ENCODE assay signal across 18 mouse cellular contexts in the genomic region with DNA sequence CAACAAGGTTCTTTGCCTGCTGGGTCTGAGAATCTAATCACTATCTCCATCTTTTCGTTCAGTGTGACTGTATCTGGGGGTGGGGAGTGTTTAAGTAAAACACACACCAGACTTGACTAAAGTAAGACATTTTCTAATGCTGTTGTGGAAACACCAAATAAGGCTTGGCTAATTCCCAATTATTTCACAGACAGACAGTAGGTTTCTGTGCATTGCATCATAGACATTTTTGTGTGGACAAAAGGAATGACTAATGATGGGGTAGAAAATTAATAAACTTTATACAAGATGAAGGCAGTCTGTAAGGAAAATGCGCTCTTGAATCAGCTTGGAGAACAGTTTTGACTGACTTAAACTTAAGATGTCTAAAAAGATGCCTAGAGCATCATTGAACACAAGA.
"Had no signal": no experiment of that assay in that cellular context is flagged by ENCODE, and none has a peak within 500 bp of the region (broad histone marks: within the 10 kb centered on the region; RNA-seq: fewer than 3 reads in every experiment).

No protein-coding gene starts in this region.

- H3K4me3 ChIP-seq: megakaryocyte, embryonic 14.5 days; midbrain, embryonic 13.5 days; midbrain, embryonic 15.5 days; neural tube, embryonic 13.5 days; neural tube, embryonic 15.5 days had no signal

- H3K27ac ChIP-seq: macrophage; midbrain, embryonic 13.5 days; midbrain, embryonic 15.5 days; neural tube, embryonic 13.5 days; neural tube, embryonic 15.5 days had no signal

- H3K36me3 ChIP-seq: midbrain, embryonic 13.5 days; midbrain, embryonic 15.5 days; neural tube, embryonic 13.5 days; neural tube, embryonic 15.5 days had no signal

- ATAC-seq: midbrain, embryonic 13.5 days; midbrain, embryonic 15.5 days had no signal

- H3K27me3 ChIP-seq: megakaryocyte, embryonic 14.5 days; midbrain, embryonic 13.5 days; midbrain, embryonic 15.5 days; neural tube, embryonic 13.5 days; neural tube, embryonic 15.5 days had no signal

- H3K4me1 ChIP-seq: midbrain, embryonic 15.5 days had no signal

- H3K4me2 ChIP-seq: lung, embryonic 14.5 days; midbrain, embryonic 11.5 days; midbrain, embryonic 13.5 days; midbrain, embryonic 15.5 days; neural tube, embryonic 13.5 days; neural tube, embryonic 15.5 days had no signal

- H3K9ac ChIP-seq: lung, embryonic 14.5 days; midbrain, embryonic 13.5 days; midbrain, embryonic 15.5 days; neural tube, embryonic 13.5 days; neural tube, embryonic 15.5 days had no signal

- DNase-seq: lung, adult 18-20 months; lung, embryonic 14.5 days; lung, postnatal 10 days; retina, postnatal 1 day; right cerebral cortex, adult 18-20 months; right cerebral cortex, postnatal 25 days; right cerebral cortex, postnatal 4 days; spleen, adult 18-20 months; thymus, adult 18-20 months; thymus, postnatal 14 days; thymus, postnatal 36 days had no signal

- H3K9me3 ChIP-seq: midbrain, embryonic 15.5 days; neural tube, embryonic 13.5 days; neural tube, embryonic 15.5 days had no signal
